Mouse (Mus musculus): ENCODE data around the gene Ift172. TPM values are rescaled to one million over a fixed set of nuclear protein-coding genes. Genes with fewer than 3 reads are reported as not detected.
A peak's percentile ranks its signal among the peaks of the same experiment; 100 is the strongest.

Ift172 gene
- polyA plus RNA-seq, 1 experiment from 2014 or later, result 39.7 TPM

DNA sequence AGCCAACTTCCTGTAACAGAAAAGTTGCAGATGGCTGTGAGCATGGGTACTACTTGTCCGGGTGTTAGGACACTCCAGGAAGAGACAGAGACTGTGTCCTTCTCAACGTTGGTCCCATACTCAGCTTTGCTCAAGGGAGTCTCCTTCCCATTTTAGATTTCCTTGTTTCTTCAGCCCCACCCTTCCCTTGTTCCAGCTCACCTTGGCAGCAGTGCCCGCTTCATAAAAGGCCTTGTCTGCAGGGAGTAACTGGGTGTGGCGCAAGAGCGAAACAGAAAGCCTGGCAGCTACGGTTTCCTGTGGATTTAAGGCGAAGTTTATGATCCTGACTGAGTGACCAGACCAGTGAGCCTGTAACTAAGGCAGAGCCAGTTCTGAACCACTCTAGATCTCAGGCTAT is 36.5 kb downstream of the Ift172 start:
- Histone ChIP-seq H3K4me3 (no peak overlapping the region), H3K36me3 (peaks cover 94% of the 10 kb centered on the region), H3K27ac (no peak overlapping the region), H3K27me3 (ENCODE audit: insufficient read depth, poor library complexity, severe bottlenecking) (peaks cover 14% of the 10 kb centered on the region), H3K9me3 (no peaks in the 10 kb centered on the region), H3K4me1 (replicated peaks) (peaks cover 26% of the 10 kb centered on the region)
- no peak for DNase-seq (ENCODE audit: low spot score)
- WGBS, result 88% methylated on average over 7 of the region's 7 CpGs

DNA sequence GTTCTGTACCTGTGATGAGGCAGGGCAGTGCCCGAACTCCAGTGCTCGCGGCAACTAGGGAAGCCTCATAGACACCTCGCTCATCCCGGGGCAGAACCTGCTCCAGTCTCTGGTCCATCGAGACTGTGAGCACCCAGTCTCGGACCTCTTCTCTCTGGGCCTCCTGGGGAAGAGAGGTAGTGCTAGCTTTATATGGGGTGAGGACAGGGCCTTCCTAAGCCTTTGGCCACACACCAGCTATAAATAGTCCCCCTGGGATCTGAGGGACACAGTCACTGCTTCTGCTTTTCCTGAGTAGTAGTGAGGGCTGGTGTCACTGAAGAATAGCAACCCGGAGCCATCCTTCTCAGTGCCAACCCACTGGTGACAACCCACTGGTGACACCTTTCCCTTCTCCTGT is 37.1 kb downstream of the Ift172 start:
- DNase-seq (ENCODE audit: low spot score), result no peak
- Histone ChIP-seq H3K27ac (no peak overlapping the region), H3K36me3 (peaks cover 94% of the 10 kb centered on the region), H3K9me3 (no peaks in the 10 kb centered on the region), H3K27me3 (ENCODE audit: insufficient read depth, poor library complexity, severe bottlenecking) (peaks cover 14% of the 10 kb centered on the region), H3K4me1 (replicated peaks) (peaks cover 26% of the 10 kb centered on the region), H3K4me3 (no peak overlapping the region)
- WGBS, result 94% methylated on average over 8 of the region's 8 CpGs

DNA sequence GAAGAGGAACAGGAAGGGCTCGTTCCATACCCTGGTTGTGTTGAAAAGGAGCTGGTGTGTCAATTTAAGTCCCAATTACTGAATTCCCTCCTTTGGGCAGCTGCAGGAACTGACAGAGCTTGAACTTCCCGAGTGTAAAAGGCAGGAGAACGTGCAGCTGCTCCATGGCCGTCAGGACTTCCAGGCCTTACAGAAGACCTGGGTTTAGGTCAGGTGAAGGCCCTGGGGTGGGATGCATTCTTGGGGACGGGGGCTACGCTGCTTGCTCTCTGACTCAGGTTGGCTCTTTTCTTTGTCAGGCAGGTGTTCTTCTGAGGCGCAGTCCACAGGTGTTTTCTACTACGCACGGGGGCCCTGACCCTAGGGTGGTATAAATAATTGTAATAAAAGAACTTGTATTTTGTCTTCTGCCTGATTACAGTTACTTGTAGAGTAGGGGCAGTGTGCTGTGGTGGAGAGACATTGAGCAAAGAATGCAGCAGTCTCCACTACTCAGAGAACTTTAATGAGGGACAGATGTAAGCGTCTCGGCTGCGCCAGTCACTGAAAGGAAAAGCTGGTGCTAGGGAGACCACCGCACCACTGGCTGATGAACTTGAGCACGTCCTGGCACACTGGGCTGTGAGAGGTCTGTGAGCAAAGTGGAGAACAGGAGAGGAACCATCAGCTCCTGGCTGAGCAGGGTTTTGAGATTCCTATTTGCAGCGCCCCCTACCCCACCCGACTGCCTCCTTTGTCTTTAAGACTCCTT is 37.9 kb downstream of the Ift172 start:
- Histone ChIP-seq H3K9me3 (no peaks in the 10 kb centered on the region), H3K4me3 (peak overlapping the region; percentile 40; the same call in 1 of the 2 replicates), H3K27ac (no peak overlapping the region), H3K36me3 (peaks cover 96% of the 10 kb centered on the region), H3K27me3 (ENCODE audit: insufficient read depth, poor library complexity, severe bottlenecking) (peaks cover 14% of the 10 kb centered on the region), H3K4me1 (replicated peaks) (peaks cover 26% of the 10 kb centered on the region)
- DNase-seq (ENCODE audit: low spot score), result no peak
- 77% methylated on average over 16 of the region's 16 CpGs for WGBS

DNA sequence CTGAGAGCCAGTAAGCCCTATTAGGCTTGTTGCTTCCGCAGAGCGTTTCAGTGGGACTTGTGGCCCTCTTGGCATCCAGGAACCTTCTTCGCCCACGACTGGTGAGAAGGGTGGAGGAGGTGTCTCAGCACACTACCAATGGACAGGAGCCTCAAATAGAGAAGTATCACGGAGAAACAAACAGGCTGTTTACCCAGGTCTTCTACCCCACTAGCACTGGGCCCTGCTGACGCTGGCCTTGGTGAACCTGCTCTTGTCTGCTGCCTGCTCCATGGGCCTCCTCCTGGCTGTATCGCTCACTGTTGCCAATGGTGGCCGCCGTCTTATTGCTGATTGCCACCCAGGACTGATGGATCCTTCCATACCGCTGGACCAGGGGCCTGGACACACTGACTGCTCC is 38.8 kb downstream of the Ift172 start:
- no peaks in the 10 kb centered on the region for H3K9me3 ChIP-seq
- peaks cover 97% of the 10 kb centered on the region for H3K36me3 ChIP-seq
- H3K4me3 ChIP-seq, result peak overlapping the region; percentile 40
- peak; percentile 16 for DNase-seq (ENCODE audit: low spot score)
- WGBS, result 50% methylated on average over 10 of the region's 10 CpGs
- H3K27ac ChIP-seq, result peak overlapping the region; percentile 69; the same call in 1 of the 2 replicates
- peaks cover 14% of the 10 kb centered on the region for H3K27me3 ChIP-seq (ENCODE audit: insufficient read depth, poor library complexity, severe bottlenecking)
- peaks cover 26% of the 10 kb centered on the region for H3K4me1 ChIP-seq (replicated peaks)

DNA sequence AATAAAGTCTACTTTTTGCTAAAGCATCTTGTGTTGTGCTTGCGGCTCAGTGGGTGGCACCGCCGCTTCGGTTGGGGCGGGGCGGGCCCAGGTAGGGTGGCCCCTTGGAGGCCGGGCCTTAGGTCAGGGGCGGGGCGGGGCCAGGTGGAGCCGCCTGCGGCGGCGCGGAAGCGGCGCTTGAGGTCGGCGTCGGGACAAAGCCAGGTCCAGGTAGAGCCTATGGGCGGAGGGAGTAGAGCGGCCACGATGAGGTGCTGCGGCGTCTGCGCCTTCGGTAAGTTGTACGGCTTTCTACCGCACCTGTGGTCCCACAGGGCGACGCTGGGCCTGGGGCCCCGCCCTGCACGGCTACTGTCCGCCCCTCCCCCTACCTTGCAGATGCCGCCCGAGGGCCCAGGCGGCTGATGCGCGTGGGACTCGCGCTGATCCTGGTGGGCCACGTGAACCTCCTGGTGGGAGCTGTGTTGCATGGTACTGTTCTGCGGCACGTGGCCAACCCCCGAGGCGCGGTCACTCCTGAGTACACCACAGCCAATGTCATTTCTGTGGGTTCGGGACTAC is 39.3 kb downstream of the Ift172 start, which contains the start of gene Krtcap3:
Krtcap3 (plus strand) TSS at position 151 of the 561 bp plus-strand sequence.
- H3K9me3 ChIP-seq, result no peaks in the 10 kb centered on the region
- WGBS, result 16% methylated on average over 47 of the region's 47 CpGs
- peaks cover 26% of the 10 kb centered on the region for H3K4me1 ChIP-seq (replicated peaks)
- peaks cover 99% of the 10 kb centered on the region for H3K36me3 ChIP-seq
- H3K4me3 ChIP-seq, result peak within 1 kb of the TSS; percentile 40
- peak; percentile 31 for DNase-seq (ENCODE audit: low spot score)
- peak within 1 kb of the TSS; percentile 69 for H3K27ac ChIP-seq
- H3K27me3 ChIP-seq (ENCODE audit: insufficient read depth, poor library complexity, severe bottlenecking), result peaks cover 14% of the 10 kb centered on the region

DNA sequence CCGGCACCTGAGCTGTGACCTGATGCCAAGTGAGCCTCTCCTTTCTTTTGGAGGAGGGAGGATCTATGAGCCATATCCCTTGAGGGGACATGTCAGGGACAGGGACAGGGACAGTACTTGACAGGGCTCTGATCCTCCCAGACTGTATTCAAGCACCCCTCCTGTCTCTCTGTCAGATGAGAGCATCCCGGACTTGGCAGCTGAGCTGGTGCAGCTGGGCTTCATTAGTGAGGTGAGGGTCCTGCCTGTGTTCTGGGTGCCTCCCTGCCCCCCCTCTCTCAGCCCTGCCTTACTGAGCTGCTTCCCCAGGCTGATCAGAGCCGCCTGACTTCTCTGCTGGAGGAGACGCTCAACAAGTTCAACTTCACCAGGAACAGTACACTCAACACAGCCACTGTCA is 40.2 kb downstream of the Ift172 start:
- H3K27ac ChIP-seq, result no peak overlapping the region
- H3K27me3 ChIP-seq (ENCODE audit: insufficient read depth, poor library complexity, severe bottlenecking), result peaks cover 14% of the 10 kb centered on the region
- no peak overlapping the region for H3K4me3 ChIP-seq
- H3K4me1 ChIP-seq (replicated peaks), result peaks cover 26% of the 10 kb centered on the region
- DNase-seq (ENCODE audit: low spot score), result peak; percentile 20
- H3K36me3 ChIP-seq, result peaks cover 100% of the 10 kb centered on the region
- 68% methylated on average over 4 of the region's 4 CpGs for WGBS
- no peaks in the 10 kb centered on the region for H3K9me3 ChIP-seq

DNA sequence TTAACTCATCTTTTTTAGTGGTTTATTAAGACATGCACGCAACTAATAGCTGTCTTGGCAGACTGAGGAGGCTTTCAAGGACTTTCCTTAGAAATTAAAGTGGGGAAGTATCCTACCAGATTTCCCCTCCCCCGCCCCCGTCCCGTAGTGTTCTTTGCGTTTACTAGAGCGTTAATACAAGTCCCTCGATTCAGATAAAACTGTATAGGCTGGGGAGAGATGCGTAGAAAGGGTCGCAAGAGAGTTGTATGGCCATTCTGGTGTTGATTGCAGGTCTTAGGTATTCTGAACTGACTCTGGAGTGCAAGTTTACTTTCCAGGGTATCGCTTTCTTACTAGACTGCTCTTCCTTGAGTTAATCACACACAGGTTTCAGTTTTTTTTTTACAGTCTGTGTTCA is 48.7 kb downstream of the Ift172 start:
- no peak for DNase-seq (ENCODE audit: low spot score)
- Histone ChIP-seq H3K9me3 (no peaks in the 10 kb centered on the region), H3K27me3 (ENCODE audit: insufficient read depth, poor library complexity, severe bottlenecking) (no peaks in the 10 kb centered on the region), H3K4me3 (peak overlapping the region; percentile 96), H3K27ac (no peak overlapping the region), H3K36me3 (peaks cover 38% of the 10 kb centered on the region), H3K4me1 (replicated peaks) (peaks cover 17% of the 10 kb centered on the region)
- 28% methylated on average over 10 of the region's 10 CpGs for WGBS

DNA sequence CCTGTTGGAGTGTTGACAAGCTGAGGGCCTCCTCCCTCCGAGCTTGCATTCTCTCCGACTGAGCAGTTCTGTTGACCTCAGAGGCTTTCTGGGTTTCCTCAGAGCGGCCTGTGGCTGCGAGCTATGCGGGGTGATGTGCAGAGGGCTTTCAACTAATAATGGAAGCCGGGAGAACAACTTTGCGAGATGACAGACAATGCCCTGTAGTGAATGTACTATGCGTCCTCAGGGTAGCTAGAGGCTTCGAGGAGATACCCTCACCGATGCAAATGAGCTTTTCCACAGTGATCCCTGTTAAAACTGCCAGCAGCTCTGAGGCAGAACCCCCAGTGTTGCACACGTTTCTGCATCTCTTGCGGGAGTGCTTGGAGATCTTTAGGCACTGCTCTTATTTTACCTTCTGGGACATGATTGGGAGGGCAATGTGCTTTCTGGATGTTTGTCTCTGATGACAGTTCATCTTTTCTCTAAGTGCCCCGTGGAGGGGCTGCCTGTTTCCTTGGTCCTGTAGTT is 49.3 kb downstream of the Ift172 start:
- peaks cover 32% of the 10 kb centered on the region for H3K36me3 ChIP-seq
- H3K9me3 ChIP-seq, result no peaks in the 10 kb centered on the region
- DNase-seq (ENCODE audit: low spot score), result no peak
- no peaks in the 10 kb centered on the region for H3K27me3 ChIP-seq (ENCODE audit: insufficient read depth, poor library complexity, severe bottlenecking)
- peaks cover 17% of the 10 kb centered on the region for H3K4me1 ChIP-seq (replicated peaks)
- peak overlapping the region; percentile 98 for H3K27ac ChIP-seq
- WGBS, result under 1% methylated on average over 13 of the region's 13 CpGs
- peak overlapping the region; percentile 96 for H3K4me3 ChIP-seq

DNA sequence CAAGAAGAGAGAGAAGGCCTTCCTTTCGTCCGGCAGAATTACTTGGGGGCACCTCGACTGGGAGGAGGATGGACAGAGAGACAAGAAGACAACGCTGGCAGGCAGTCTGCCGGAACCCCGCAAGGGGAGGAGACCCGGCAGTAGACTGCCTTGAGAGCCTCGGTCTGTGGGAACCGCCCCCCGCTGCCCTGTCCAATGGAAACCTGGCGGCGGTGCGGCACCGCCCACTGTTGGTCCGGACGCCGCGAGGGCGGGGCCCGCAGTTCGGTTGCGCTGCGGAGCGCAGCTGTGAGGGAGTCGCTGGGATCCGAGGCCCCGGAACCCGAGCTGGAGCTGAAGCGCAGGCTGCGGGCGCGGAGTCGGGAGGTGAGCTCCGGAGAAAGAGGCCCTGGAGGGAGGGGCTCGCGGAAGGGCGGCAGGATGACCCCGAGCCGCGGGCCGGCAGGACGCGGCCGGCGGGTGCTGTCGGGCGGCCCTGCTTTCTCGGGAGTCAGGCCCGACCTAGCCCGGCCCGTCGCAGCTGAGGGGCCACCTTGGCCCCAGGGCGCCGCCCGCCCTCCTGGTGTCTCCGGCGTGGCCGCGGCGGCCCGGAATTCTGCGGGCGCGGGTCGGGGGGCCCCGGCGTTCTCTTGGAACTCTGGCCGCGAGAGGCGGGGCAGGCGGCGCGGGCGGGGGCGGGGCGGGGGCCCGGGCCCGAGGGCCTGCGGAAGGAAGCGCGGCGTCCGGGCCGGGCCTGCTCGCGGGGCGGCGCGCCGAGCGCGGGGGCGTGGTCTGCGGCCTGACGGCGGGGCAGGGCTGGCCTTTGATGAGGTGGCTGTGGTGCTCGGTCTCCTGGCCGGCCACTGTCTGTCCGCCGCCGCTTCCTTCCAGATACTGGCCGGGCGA is 50.0 kb downstream of the Ift172 start, which contains the start of the genes Nrbp1 and Gm9970:
Nrbp1 (plus strand) TSS at position 228 of the 885 bp plus-strand sequence.
Gm9970 (minus strand) TSS at position 596 of the 885 bp plus-strand sequence.
- H3K27ac ChIP-seq, result peak within 1 kb of the TSS; percentile 98
- H3K27me3 ChIP-seq (ENCODE audit: insufficient read depth, poor library complexity, severe bottlenecking), result no peaks in the 10 kb centered on the region
- peak; percentile 96 for DNase-seq (ENCODE audit: low spot score)
- H3K36me3 ChIP-seq, result peaks cover 25% of the 10 kb centered on the region
- 1% methylated on average over 103 of the region's 103 CpGs for WGBS
- H3K4me1 ChIP-seq (replicated peaks), result peaks cover 17% of the 10 kb centered on the region
- peak within 1 kb of the TSS; percentile 96 for H3K4me3 ChIP-seq
- H3K9me3 ChIP-seq, result 0 out of 2 replicates have a peak, but pooled peaks cover 2% of the 10 kb centered on the region

DNA sequence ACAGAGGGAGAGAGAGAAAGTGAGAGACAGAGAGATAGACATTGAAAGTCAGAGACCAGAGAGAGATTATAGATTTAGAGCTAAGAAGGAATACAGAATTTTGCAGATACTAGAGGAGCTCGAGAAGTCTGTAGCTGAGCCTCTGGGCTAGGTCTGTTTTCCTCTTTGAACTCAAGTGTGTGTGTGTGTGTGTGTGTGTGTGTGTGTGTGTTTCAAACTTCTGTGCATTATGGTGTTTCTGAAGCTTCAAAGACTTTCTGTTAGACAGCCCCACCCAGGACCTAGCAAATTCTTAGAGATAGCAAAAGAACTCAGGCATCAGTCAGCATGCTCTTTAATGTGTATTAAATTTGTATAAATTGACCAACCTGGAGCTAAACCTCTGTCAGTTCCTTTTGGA is 64.3 kb downstream of the Ift172 start:
- Histone ChIP-seq H3K4me1 (replicated peaks) (0 out of 2 replicates have a peak, but pooled peaks cover under 1% of the 10 kb centered on the region), H3K27me3 (ENCODE audit: insufficient read depth, poor library complexity, severe bottlenecking) (no peaks in the 10 kb centered on the region), H3K36me3 (no peaks in the 10 kb centered on the region), H3K4me3 (no peak overlapping the region), H3K9me3 (no peaks in the 10 kb centered on the region), H3K27ac (no peak overlapping the region)
- DNase-seq (ENCODE audit: low spot score), result no peak
- 80% methylated on average over 1 of the region's 1 CpGs for WGBS

DNA sequence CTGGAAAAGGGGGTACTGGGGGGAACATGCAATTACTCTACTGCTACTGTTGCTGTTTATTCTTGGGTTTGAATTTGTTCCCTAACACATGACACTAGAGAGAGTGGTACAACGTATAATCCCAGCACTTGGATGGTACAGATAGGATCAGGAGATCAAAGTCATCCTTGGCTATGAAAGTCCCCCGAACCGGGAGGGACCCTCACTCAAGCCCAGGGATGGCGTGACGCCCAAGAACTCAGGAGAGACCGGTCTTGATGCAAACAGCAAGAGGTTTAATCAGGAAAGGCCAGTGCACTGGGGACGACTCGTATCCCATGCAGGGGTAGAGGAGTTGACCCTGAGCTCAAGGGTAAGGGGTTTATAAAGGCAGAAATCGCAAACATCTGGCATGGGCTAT is 68.2 kb downstream of the Ift172 start:
- no peak for DNase-seq (ENCODE audit: low spot score)
- H3K36me3 ChIP-seq, result 0 out of 2 replicates have a peak, but pooled peaks cover under 1% of the 10 kb centered on the region
- H3K27ac ChIP-seq, result no peak overlapping the region
- WGBS, result 91% methylated on average over 9 of the region's 9 CpGs
- no peaks in the 10 kb centered on the region for H3K27me3 ChIP-seq (ENCODE audit: insufficient read depth, poor library complexity, severe bottlenecking)
- no peaks in the 10 kb centered on the region for H3K9me3 ChIP-seq
- peaks cover 18% of the 10 kb centered on the region for H3K4me1 ChIP-seq (replicated peaks)
- no peak overlapping the region for H3K4me3 ChIP-seq

DNA sequence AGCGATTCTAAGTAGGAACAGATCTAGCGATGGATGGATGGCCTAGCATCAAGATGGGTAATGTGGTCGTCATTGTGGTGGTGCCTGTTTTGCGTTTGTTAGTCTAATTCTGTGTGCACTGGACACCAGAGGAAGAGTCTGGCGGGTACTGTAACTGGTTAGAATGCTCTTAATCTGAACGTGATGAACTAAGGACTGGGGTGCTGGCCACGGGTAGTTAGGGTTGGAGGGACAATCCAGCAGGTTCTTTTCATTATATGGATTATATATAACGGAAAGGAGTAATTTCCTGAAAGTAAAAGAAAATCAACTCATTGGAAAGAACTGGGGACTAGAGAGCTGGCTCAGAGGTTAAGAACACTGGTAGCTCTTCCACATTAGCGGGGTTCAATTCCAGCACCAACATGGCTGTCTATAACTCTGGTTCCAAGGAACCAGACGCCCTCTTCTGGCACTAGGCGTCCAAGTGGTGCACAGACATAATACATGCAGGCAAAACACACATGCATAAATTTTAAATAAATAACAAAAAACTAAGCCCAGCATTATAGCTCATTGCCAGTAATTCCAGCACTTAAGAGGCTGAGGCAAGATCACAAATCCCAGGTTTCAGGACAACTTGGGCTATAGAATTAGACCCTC is 69.5 kb downstream of the Ift172 start:
- no peaks in the 10 kb centered on the region for H3K9me3 ChIP-seq
- 15% methylated on average over 11 of the region's 11 CpGs for WGBS

More for the DNA sequence above, 69.5 kb downstream of the Ift172 start:
- 0 out of 2 replicates have a peak, but pooled peaks cover 6% of the 10 kb centered on the region for H3K36me3 ChIP-seq
- peak; percentile 49 for DNase-seq (ENCODE audit: low spot score)
- peak overlapping the region; percentile 99 for H3K4me3 ChIP-seq
- H3K27ac ChIP-seq, result peak overlapping the region; percentile 97
- no peaks in the 10 kb centered on the region for H3K27me3 ChIP-seq (ENCODE audit: insufficient read depth, poor library complexity, severe bottlenecking)
- H3K4me1 ChIP-seq (replicated peaks), result peaks cover 18% of the 10 kb centered on the region
